Mouse (Mus musculus): Measurements from ENCODE around the gene Nprl3.

GRCm38 (mm10) chr11:32198256-32198955, 69.1 kb downstream of the Nprl3 start:
- TF ChIP-seq CTCF (IDR thresholded peaks at IDR 0.05; ENCODE audit: low read depth, low read length) (no peak), GATA1 (IDR thresholded peaks at IDR 0.05; ENCODE audit: borderline replicate concordance, low read length) (no peak), TAL1 (conservative IDR thresholded peaks at IDR 0.05; ENCODE audit: low read depth, low read length) (no peak), POLR2AphosphoS5 (IDR thresholded peaks at IDR 0.05; ENCODE audit: insufficient replicate concordance, low read depth, low read length) (no peak), GATA2 (IDR thresholded peaks at IDR 0.05; ENCODE audit: borderline replicate concordance, low read depth, low read length) (no peak)

Data from G1E (cell line).